Mouse (Mus musculus) cortical plate, adult 2 months (tissue): ENCODE measurements around the gene Ppcdc.

Source experiments
- CTCF ChIP-seq: fragments of 200-500 bp; IDR thresholded peaks from 2 replicates; pipeline ENCODE4 v1.5.1; 2011; ENCODE audit warnings: mild to moderate bottlenecking, control low read depth, low read length; ENCODE audit not compliant: insufficient read depth; ENCODE audit errors: extremely low read depth
- POLR2A ChIP-seq: fragments of 200-500 bp; IDR thresholded peaks from 2 replicates; pipeline ENCODE4 v1.6.1; 2011; ENCODE audit warnings: mild to moderate bottlenecking, low read length, control low read depth; ENCODE audit not compliant: insufficient read depth; ENCODE audit errors: extremely low read depth

- TF ChIP-seq CTCF: no peak
- TF ChIP-seq POLR2A: no peak
Observed at GRCm38 (mm10) chr9:57384621-57385020, 55.3 kb downstream of the Ppcdc start.
